Mouse (Mus musculus) spleen, adult 2 months (tissue): Measurements from ENCODE around the gene Jmjd8. TPM values are rescaled to one million over a fixed set of nuclear protein-coding genes. Genes with fewer than 3 reads are reported as not detected.

ENCODE experiments used
- DNase-seq, 2 experiments: peaks; one replicate each; pipeline versions ENCODE4 v3.0.0 to v3.0.0-alpha.2; 2012 to 2021; ENCODE audit warnings: low spot score in 2 of 2, low read depth in 1 of 2
- H3K27ac ChIP-seq: fragments of 200-500 bp; 2 replicates; pipeline ENCODE4 v1.5.1; 2012; ENCODE audit warnings: low read length, inconsistent platforms; ENCODE audit not compliant: insufficient read depth
- H3K27me3 ChIP-seq: fragments of 200-500 bp; 2 replicates; pipeline ENCODE4 v1.6.1; 2012; ENCODE audit warnings: mild to moderate bottlenecking, moderate library complexity, low read length, inconsistent platforms; ENCODE audit not compliant: control insufficient read depth, insufficient read depth
- H3K36me3 ChIP-seq: fragments of 200-500 bp; 2 replicates; pipeline ENCODE4 v1.6.1; 2012; ENCODE audit warnings: mild to moderate bottlenecking, low read length, inconsistent platforms; ENCODE audit not compliant: control insufficient read depth, insufficient read depth
- H3K4me1 ChIP-seq: fragments of 200-500 bp; 2 replicates; pipeline ENCODE4 v1.6.1; 2011; ENCODE audit warnings: inconsistent platforms; ENCODE audit not compliant: control insufficient read depth, insufficient read depth, insufficient read length
- H3K4me3 ChIP-seq: fragments of 200-500 bp; 2 replicates; pipeline ENCODE4 v1.5.1; 2011; ENCODE audit warnings: mild to moderate bottlenecking, inconsistent platforms; ENCODE audit not compliant: insufficient read depth, insufficient read length; ENCODE audit errors: extremely low read depth
- CTCF ChIP-seq: fragments of 200-500 bp; IDR thresholded peaks from 2 replicates; pipeline ENCODE4 v1.5.1; 2011; ENCODE audit warnings: mild to moderate bottlenecking, inconsistent platforms; ENCODE audit not compliant: insufficient read depth, insufficient read length, insufficient replicate concordance; ENCODE audit errors: extremely low read depth
- POLR2A ChIP-seq: fragments of 200-500 bp; IDR thresholded peaks from 2 replicates; pipeline ENCODE4 v1.6.1; 2011; ENCODE audit warnings: low read depth, low read length, inconsistent platforms
- WGBS: fragments of 180-500 bp; shearing (Covaris S2); methylation state at CpG from one replicate; pipeline ENCODE4 v1.1.7; 2018; 5-methylcytosine and 5-hydroxymethylcytosine counted together
- polyA plus RNA-seq: library from polyadenylated mRNA; depleted of rRNA; stranded (reverse); fragments of >200 nt; gene quantifications from 2 replicates; pipeline ENCODE4 v1.2.3, GENCODE M21; 2012

Jmjd8 gene
- polyA plus RNA-seq, 1 experiment: 31.3 TPM

- no peak overlapping the region for H3K4me3 ChIP-seq
- no peaks in the 10 kb centered on the region for H3K27me3 ChIP-seq
- H3K36me3 ChIP-seq: peaks cover 7% of the 10 kb centered on the region
- no peak for TF ChIP-seq CTCF
- TF ChIP-seq POLR2A: no peak
- H3K27ac ChIP-seq: no peak overlapping the region
- peaks cover 11% of the 10 kb centered on the region for H3K4me1 ChIP-seq
- no peak for DNase-seq
- 87% methylated on average over 9 of the region's 9 CpGs for WGBS
Measured at GRCm38 (mm10) chr17:25786781-25787504, 41.7 kb upstream of the Jmjd8 start.

GRCm38 (mm10) chr17:25791320-25791842 is 37.3 kb upstream of the Jmjd8 start:
- DNase-seq: no peak
- 26% methylated on average over 19 of the region's 19 CpGs for WGBS
- H3K36me3 ChIP-seq: no peaks in the 10 kb centered on the region; the same call in none of the 2 replicates
- H3K4me1 ChIP-seq: peaks cover 15% of the 10 kb centered on the region
- H3K4me3 ChIP-seq: peak overlapping the region; percentile 97
- TF ChIP-seq CTCF (no peak), POLR2A (no peak)
- peak overlapping the region; percentile 94; the same call in 1 of the 2 replicates for H3K27ac ChIP-seq
- no peaks in the 10 kb centered on the region for H3K27me3 ChIP-seq

- Histone ChIP-seq H3K4me3 (peak overlapping the region; percentile 97), H3K27ac (peak overlapping the region; percentile 94), H3K27me3 (no peaks in the 10 kb centered on the region), H3K36me3 (no peaks in the 10 kb centered on the region; the same call in none of the 2 replicates), H3K4me1 (peaks cover 15% of the 10 kb centered on the region)
- peak; percentile 82 to 83 for DNase-seq
- under 1% methylated on average over 45 of the region's 45 CpGs for WGBS
- peak; percentile 72 for TF ChIP-seq POLR2A
- no peak for TF ChIP-seq CTCF
Measured at GRCm38 (mm10) chr17:25791843-25792527, 36.7 kb upstream of the Jmjd8 start.

GRCm38 (mm10) chr17:25792615-25793014 is 36.1 kb upstream of the Jmjd8 start, which contains the start of gene Fam173a:
Fam173a (minus strand) TSS chr17:25792901.
- H3K4me3 ChIP-seq: peak within 1 kb of the TSS; percentile 97
- peak; percentile 61 to 70 for DNase-seq
- H3K36me3 ChIP-seq: no peaks in the 10 kb centered on the region; the same call in none of the 2 replicates
- H3K4me1 ChIP-seq: peaks cover 15% of the 10 kb centered on the region
- TF ChIP-seq CTCF (no peak), POLR2A (no peak)
- no peaks in the 10 kb centered on the region for H3K27me3 ChIP-seq
- H3K27ac ChIP-seq: peak within 1 kb of the TSS; percentile 94
- WGBS: under 1% methylated on average over 14 of the region's 14 CpGs

GRCm38 (mm10) chr17:25794197-25794596 is 34.5 kb upstream of the Jmjd8 start:
- TF ChIP-seq CTCF (no peak), POLR2A (no peak)
- no peaks in the 10 kb centered on the region for H3K27me3 ChIP-seq
- no peak for DNase-seq
- H3K36me3 ChIP-seq: no peaks in the 10 kb centered on the region; the same call in 1 of the 2 replicates
- H3K27ac ChIP-seq: no peak overlapping the region
- 92% methylated on average over 13 of the region's 13 CpGs for WGBS
- no peak overlapping the region for H3K4me3 ChIP-seq
- H3K4me1 ChIP-seq: peaks cover 15% of the 10 kb centered on the region

GRCm38 (mm10) chr17:25794998-25795397 is 33.7 kb upstream of the Jmjd8 start:
- Histone ChIP-seq H3K27me3 (no peaks in the 10 kb centered on the region), H3K36me3 (no peaks in the 10 kb centered on the region), H3K27ac (no peak overlapping the region), H3K4me3 (no peak overlapping the region), H3K4me1 (peaks cover 15% of the 10 kb centered on the region)
- TF ChIP-seq CTCF (no peak), POLR2A (no peak)
- no peak for DNase-seq
- WGBS: 97% methylated on average over 17 of the region's 17 CpGs
